Mouse (Mus musculus): Measurements from ENCODE around the gene Atp6v1e2.

GRCm38 (mm10) chr17:86907092-86907491, 40.6 kb downstream of the Atp6v1e2 start:
- TF ChIP-seq CTCF (IDR thresholded peaks at IDR 0.05; ENCODE audit: low read depth) (no peak), EP300 (IDR thresholded peaks at IDR 0.05; ENCODE audit: low read depth) (no peak)

Measured in liver, postnatal 0 days (tissue).